13 mouse cellular contexts compared by ENCODE assay signal in the genomic region with DNA sequence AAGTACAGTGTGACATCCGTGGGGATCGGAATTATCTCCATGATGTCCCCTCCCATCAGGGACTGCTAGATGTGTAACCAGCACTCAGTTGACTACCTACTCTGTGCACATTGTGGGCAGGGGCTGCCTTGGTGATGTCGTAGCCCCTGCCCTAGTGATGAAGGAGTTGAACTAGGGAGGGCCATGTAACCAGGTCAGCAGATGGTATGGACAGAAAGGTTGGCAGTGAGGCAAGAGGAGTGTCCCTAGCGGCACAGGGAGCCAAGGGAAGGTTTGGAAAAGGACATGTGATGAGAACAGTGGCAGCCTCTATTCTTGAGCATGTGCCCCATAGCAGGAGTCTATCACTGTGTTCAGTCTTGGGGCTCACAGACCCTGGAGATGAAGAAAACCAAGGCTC.
DNase-seq lines count a peak whose midpoint lies in the region; ATAC-seq lines count a peak whose summit lies in the region.
"Had no signal": no experiment of that assay in that cellular context is flagged by ENCODE, and none has a peak within 500 bp of the region (broad histone marks: within the 10 kb centered on the region; RNA-seq: fewer than 3 reads in every experiment).

No protein-coding gene starts in this region.

- WGBS in forebrain, embryonic 13.5 days = 82% methylated on average over 4 of the region's 4 CpGs
- WGBS in forebrain, embryonic 11.5 days = 89% methylated on average over 4 of the region's 4 CpGs
- WGBS in heart, embryonic 14.5 days = 55% methylated on average over 4 of the region's 4 CpGs
- WGBS in neural tube, embryonic 14.5 days = 88% methylated on average over 4 of the region's 4 CpGs
- 88% methylated on average over 4 of the region's 4 CpGs for WGBS in neural tube, embryonic 15.5 days

- ATAC-seq in forebrain, embryonic 13.5 days = no peak
- ATAC-seq in forebrain, embryonic 11.5 days (replicated peaks; ENCODE audit: low FRiP score) = no peak
- ATAC-seq in heart, embryonic 14.5 days (ENCODE audit: insufficient number of reproducible peaks, insufficient read depth, low FRiP score, low read depth) = no peak
- ATAC-seq in neural tube, embryonic 14.5 days (ENCODE audit: low read depth) = 0 out of 2 replicates have a peak, but pooled peaks have one; percentile 13
- no peak for ATAC-seq in neural tube, embryonic 15.5 days (ENCODE audit: low FRiP score)
- ATAC-seq: intestine, postnatal 0 days; liver, embryonic 12.5 days; Patski had no signal

- no peak for DNase-seq in forebrain, embryonic 11.5 days (ENCODE audit: low spot score)
- no peak for DNase-seq in heart, postnatal 10 days
- DNase-seq in urinary bladder, postnatal 36 days (ENCODE audit: low spot score in 2 of 2) = no peak
- DNase-seq in liver = no peak
- DNase-seq: kidney, postnatal 10 days had no signal

- no peaks in the 10 kb centered on the region for H3K36me3 ChIP-seq in forebrain, embryonic 13.5 days (ENCODE audit: poor library complexity, severe bottlenecking)
- H3K36me3 ChIP-seq in forebrain, embryonic 11.5 days (ENCODE audit: control insufficient read depth, insufficient read depth, low read length) = no peaks in the 10 kb centered on the region
- peaks cover 16% of the 10 kb centered on the region; the same call in 1 of the 2 replicates for H3K36me3 ChIP-seq in heart, embryonic 14.5 days (ENCODE audit: control insufficient read depth, insufficient read depth, low read length)
- H3K36me3 ChIP-seq in neural tube, embryonic 14.5 days (ENCODE audit: control insufficient read depth, insufficient read depth, low read length) = no peaks in the 10 kb centered on the region
- no peaks in the 10 kb centered on the region for H3K36me3 ChIP-seq in neural tube, embryonic 15.5 days
- H3K36me3 ChIP-seq: liver, embryonic 12.5 days had no signal

- no peaks in the 10 kb centered on the region for H3K9me3 ChIP-seq in forebrain, embryonic 13.5 days (replicated peaks)
- no peaks in the 10 kb centered on the region for H3K9me3 ChIP-seq in forebrain, embryonic 11.5 days (ENCODE audit: control insufficient read depth, low read length)
- no peaks in the 10 kb centered on the region for H3K9me3 ChIP-seq in heart, embryonic 14.5 days (ENCODE audit: control insufficient read depth, low read length)
- no peaks in the 10 kb centered on the region for H3K9me3 ChIP-seq in neural tube, embryonic 14.5 days (ENCODE audit: control insufficient read depth, low read length)
- H3K9me3 ChIP-seq in neural tube, embryonic 15.5 days (replicated peaks) = no peaks in the 10 kb centered on the region
- H3K9me3 ChIP-seq: liver, embryonic 12.5 days had no signal

- intact Hi-C loops in heart, postnatal 10 days (cut with DNase I) = no loop called here

- no peak overlapping the region for H3K9ac ChIP-seq in forebrain, embryonic 13.5 days
- no peak overlapping the region for H3K9ac ChIP-seq in forebrain, embryonic 11.5 days (ENCODE audit: low read length)
- peak overlapping the region; percentile 56; the same call in 1 of the 2 replicates for H3K9ac ChIP-seq in heart, embryonic 14.5 days (ENCODE audit: low read length)
- 0 out of 2 replicates have a peak overlapping the region, but pooled peaks have one; percentile 3 for H3K9ac ChIP-seq in neural tube, embryonic 14.5 days (replicated peaks; ENCODE audit: low read depth, low read length)
- no peak overlapping the region for H3K9ac ChIP-seq in neural tube, embryonic 15.5 days (replicated peaks)
- H3K9ac ChIP-seq: liver, embryonic 12.5 days had no signal

- H3K27me3 ChIP-seq in forebrain, embryonic 13.5 days = no peaks in the 10 kb centered on the region
- H3K27me3 ChIP-seq in forebrain, embryonic 11.5 days (ENCODE audit: control insufficient read depth, insufficient read depth, low read length) = no peaks in the 10 kb centered on the region
- no peaks in the 10 kb centered on the region for H3K27me3 ChIP-seq in heart, embryonic 14.5 days (ENCODE audit: control insufficient read depth, insufficient read depth, low read length)
- no peaks in the 10 kb centered on the region for H3K27me3 ChIP-seq in neural tube, embryonic 14.5 days (ENCODE audit: control insufficient read depth, insufficient read depth, low read length)
- no peaks in the 10 kb centered on the region for H3K27me3 ChIP-seq in neural tube, embryonic 15.5 days (replicated peaks)
- H3K27me3 ChIP-seq: Patski had no signal

- H3K4me2 ChIP-seq in forebrain, embryonic 13.5 days = no peak overlapping the region
- H3K4me2 ChIP-seq in forebrain, embryonic 11.5 days (ENCODE audit: low read depth, low read length, severe bottlenecking) = no peak overlapping the region
- peak overlapping the region; percentile 56; the same call in 1 of the 2 replicates for H3K4me2 ChIP-seq in heart, embryonic 14.5 days (ENCODE audit: low read length)
- no peak overlapping the region for H3K4me2 ChIP-seq in neural tube, embryonic 14.5 days (ENCODE audit: low read depth, low read length)
- H3K4me2 ChIP-seq in neural tube, embryonic 15.5 days = no peak overlapping the region
- H3K4me2 ChIP-seq: liver, embryonic 12.5 days had no signal

- no peak overlapping the region for H3K4me3 ChIP-seq in forebrain, embryonic 13.5 days
- H3K4me3 ChIP-seq in forebrain, embryonic 11.5 days (ENCODE audit: low read depth, low read length) = no peak overlapping the region
- no peak overlapping the region for H3K4me3 ChIP-seq in heart, embryonic 14.5 days (ENCODE audit: control insufficient read depth in 1 of 2, insufficient read depth in 1 of 2, low read depth in 1 of 2, low read length in 2 of 2)
- H3K4me3 ChIP-seq in neural tube, embryonic 14.5 days (ENCODE audit: low read depth, low read length) = no peak overlapping the region
- H3K4me3 ChIP-seq in neural tube, embryonic 15.5 days (replicated peaks) = no peak overlapping the region
- H3K4me3 ChIP-seq: liver, embryonic 12.5 days; myocyte had no signal

- peaks cover 48% of the 10 kb centered on the region for H3K4me1 ChIP-seq in forebrain, embryonic 13.5 days
- no peaks in the 10 kb centered on the region for H3K4me1 ChIP-seq in forebrain, embryonic 11.5 days (replicated peaks; ENCODE audit: control insufficient read depth, insufficient read depth, low read length)
- H3K4me1 ChIP-seq in heart, embryonic 14.5 days (ENCODE audit: control insufficient read depth in 2 of 2, insufficient read depth in 2 of 2, low read length in 2 of 2) = peaks cover 58 to 84% of the 10 kb centered on the region in 2 experiments
- H3K4me1 ChIP-seq in neural tube, embryonic 14.5 days (ENCODE audit: control insufficient read depth, insufficient read depth, low read length) = no peaks in the 10 kb centered on the region
- peaks cover 28% of the 10 kb centered on the region for H3K4me1 ChIP-seq in neural tube, embryonic 15.5 days

- peak overlapping the region; percentile 21 for H3K27ac ChIP-seq in forebrain, embryonic 13.5 days
- no peak overlapping the region for H3K27ac ChIP-seq in forebrain, embryonic 11.5 days (ENCODE audit: low read depth, low read length)
- H3K27ac ChIP-seq in heart, embryonic 14.5 days (replicated peaks in 1 of 2; ENCODE audit: control insufficient read depth in 1 of 2, insufficient read depth in 1 of 2, low read depth in 2 of 2, low read length in 2 of 2) = peak overlapping the region; percentile 68 to 85; a peak in 2 of 4 replicates
- H3K27ac ChIP-seq in neural tube, embryonic 14.5 days (ENCODE audit: low read depth, low read length) = no peak overlapping the region
- no peak overlapping the region for H3K27ac ChIP-seq in neural tube, embryonic 15.5 days (replicated peaks)
- H3K27ac ChIP-seq: liver, embryonic 12.5 days had no signal

Comparison
In these comparisons a context has a peak if more than half of its experiments do, and no peak if none do; other contexts are left out.
1. H3K27ac ChIP-seq: peak in forebrain, embryonic 13.5 days (single experiment) and heart, embryonic 14.5 days (2 of 2); none in forebrain, embryonic 11.5 days (single experiment), neural tube, embryonic 14.5 days (single experiment) and neural tube, embryonic 15.5 days (single experiment).
2. H3K9ac ChIP-seq: peak in heart, embryonic 14.5 days (single experiment) and neural tube, embryonic 14.5 days (single experiment); none in forebrain, embryonic 13.5 days (single experiment), forebrain, embryonic 11.5 days (single experiment) and neural tube, embryonic 15.5 days (single experiment).